Mouse (Mus musculus) myocyte (in vitro differentiated cells): ENCODE data around the gene Krtdap.

Experiments
- E2F4 ChIP-seq: IDR thresholded peaks from one replicate; pipeline ENCODE4 v1.6.1; 2011; ENCODE audit warnings: mild to moderate bottlenecking, control low read depth, moderate library complexity; ENCODE audit not compliant: insufficient read depth
- MAX ChIP-seq: IDR thresholded peaks from one replicate; pipeline ENCODE4 v1.6.1; 2011; ENCODE audit warnings: low read depth, mild to moderate bottlenecking, control low read depth
- MYOD1 ChIP-seq, 3 experiments: IDR thresholded peaks; one replicate each; pipeline ENCODE4 v1.6.1; 2011; ENCODE audit warnings: control low read depth in 2 of 3, low read depth in 2 of 3, mild to moderate bottlenecking in 2 of 3, moderate library complexity in 1 of 3; ENCODE audit not compliant: insufficient read length in 2 of 3, control insufficient read depth in 1 of 3
- MYOG ChIP-seq, 3 experiments: IDR thresholded peaks; one replicate each; pipeline ENCODE4 v1.6.1; 2011; ENCODE audit warnings: control low read depth in 2 of 3, low read depth in 2 of 3, mild to moderate bottlenecking in 2 of 3; ENCODE audit not compliant: insufficient read length in 2 of 3, control insufficient read depth in 1 of 3, insufficient read depth in 1 of 3
- POLR2A ChIP-seq: IDR thresholded peaks from one replicate; pipeline ENCODE4 v1.6.1; 2011; ENCODE audit warnings: low read depth, mild to moderate bottlenecking, control low read depth, moderate library complexity; ENCODE audit not compliant: insufficient read length
- REST ChIP-seq: IDR thresholded peaks from one replicate; pipeline ENCODE4 v1.6.1; 2011; ENCODE audit warnings: mild to moderate bottlenecking, control low read depth, moderate library complexity; ENCODE audit not compliant: insufficient read depth, insufficient read length
- USF1 ChIP-seq: IDR thresholded peaks from one replicate; pipeline ENCODE4 v1.6.1; 2011; ENCODE audit warnings: low read depth, mild to moderate bottlenecking, control low read depth, moderate library complexity

DNA sequence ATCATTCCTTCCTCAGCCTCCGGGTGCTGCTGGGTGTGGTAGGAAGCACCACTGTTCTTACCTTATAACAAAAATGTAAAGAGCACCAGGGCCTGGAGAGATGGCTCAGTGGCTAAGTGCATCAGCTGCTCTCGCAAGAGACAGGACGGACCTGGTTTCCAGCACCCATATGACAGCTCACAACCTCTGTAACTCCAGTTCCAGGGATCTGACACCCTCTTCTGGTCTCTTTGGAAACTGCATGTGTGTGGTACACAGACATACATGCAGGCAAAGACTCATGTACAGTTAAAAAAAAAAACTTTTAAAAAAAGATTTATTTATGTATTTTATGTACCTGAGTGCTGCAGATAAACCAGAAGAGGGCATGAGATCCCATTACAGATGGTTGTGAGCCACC lies 15.6 kb downstream of the Krtdap start:
- TF ChIP-seq MAX (no peak), REST (no peak), MYOG (IDR thresholded peaks at IDR 0.05; ENCODE audit: control insufficient read depth in 1 of 3, insufficient read depth in 1 of 3, insufficient read length in 2 of 3, low read depth in 2 of 3) (no peak), USF1 (no peak), POLR2A (no peak), E2F4 (no peak), MYOD1 (IDR thresholded peaks at IDR 0.05; ENCODE audit: control insufficient read depth in 1 of 3, insufficient read length in 2 of 3, low read depth in 2 of 3) (no peak)
